Mouse (Mus musculus) intestine, postnatal 0 days (tissue): ENCODE measurements at regions not wholly inside any gene's neighbourhood (a gene's known extent, or its start where the extent isn't known, plus 50 kb on each side); places are given as distances from the start of the nearest gene placed in this dataset.

Source experiments
- ATAC-seq: fragments of 200-750 bp; cut with Nextera tagmentation; 2 replicates; pipeline ENCODE4 v1.8.0; 2017; ENCODE audit warnings: mild to moderate bottlenecking, moderate TSS enrichment, moderate library complexity
- H3K27ac ChIP-seq: fragments of 300-500 bp; sonication (generic); 2 replicates; pipeline ENCODE4 v1.5.1; 2014; ENCODE audit warnings: mild to moderate bottlenecking, low read depth, low read length, moderate library complexity
- H3K27me3 ChIP-seq: fragments of 300-500 bp; sonication (generic); replicated peaks from 2 replicates; pipeline ENCODE4 v1.6.1; 2014; ENCODE audit warnings: low read length, mixed read lengths; ENCODE audit not compliant: control insufficient read depth, insufficient read depth
- H3K36me3 ChIP-seq: fragments of 300-500 bp; sonication (generic); 2 replicates; pipeline ENCODE4 v1.6.1; 2014; ENCODE audit warnings: mild to moderate bottlenecking, moderate library complexity; ENCODE audit not compliant: control insufficient read depth, insufficient read depth
- H3K4me1 ChIP-seq: fragments of 300-500 bp; sonication (generic); replicated peaks from 2 replicates; pipeline ENCODE4 v1.6.1; 2014; ENCODE audit warnings: antibody characterized with exemption, low read length, mixed read lengths; ENCODE audit not compliant: control insufficient read depth, insufficient read depth
- H3K4me2 ChIP-seq: fragments of 300-500 bp; sonication (generic); replicated peaks from 2 replicates; pipeline ENCODE4 v1.6.1; 2014; ENCODE audit warnings: low read depth, mild to moderate bottlenecking, moderate library complexity
- H3K4me3 ChIP-seq: fragments of 300-500 bp; sonication (generic); 2 replicates; pipeline ENCODE4 v1.5.1; 2014; ENCODE audit warnings: low read depth, low read length
- H3K9ac ChIP-seq: fragments of 300-500 bp; sonication (generic); 2 replicates; pipeline ENCODE4 v1.6.1; 2014; ENCODE audit warnings: mild to moderate bottlenecking, low read depth, low read length
- H3K9me3 ChIP-seq: fragments of 300-500 bp; sonication (generic); 2 replicates; pipeline ENCODE4 v1.6.1; 2016; ENCODE audit warnings: mixed run types; ENCODE audit not compliant: control insufficient read depth
- CTCF ChIP-seq: sonication (generic); IDR thresholded peaks from 2 replicates; pipeline ENCODE4 v1.5.1; 2016; ENCODE audit warnings: low read depth, mild to moderate bottlenecking, control low read depth, antibody characterized with exemption, moderate library complexity
- WGBS: fragments of 180-500 bp; shearing (Covaris S2); extraction: QIAGEN DNeasy Blood & Tissue Kit; methylation state at CpG from one replicate; pipeline ENCODE4 v1.1.7; 2014; 5-methylcytosine and 5-hydroxymethylcytosine counted together

DNA sequence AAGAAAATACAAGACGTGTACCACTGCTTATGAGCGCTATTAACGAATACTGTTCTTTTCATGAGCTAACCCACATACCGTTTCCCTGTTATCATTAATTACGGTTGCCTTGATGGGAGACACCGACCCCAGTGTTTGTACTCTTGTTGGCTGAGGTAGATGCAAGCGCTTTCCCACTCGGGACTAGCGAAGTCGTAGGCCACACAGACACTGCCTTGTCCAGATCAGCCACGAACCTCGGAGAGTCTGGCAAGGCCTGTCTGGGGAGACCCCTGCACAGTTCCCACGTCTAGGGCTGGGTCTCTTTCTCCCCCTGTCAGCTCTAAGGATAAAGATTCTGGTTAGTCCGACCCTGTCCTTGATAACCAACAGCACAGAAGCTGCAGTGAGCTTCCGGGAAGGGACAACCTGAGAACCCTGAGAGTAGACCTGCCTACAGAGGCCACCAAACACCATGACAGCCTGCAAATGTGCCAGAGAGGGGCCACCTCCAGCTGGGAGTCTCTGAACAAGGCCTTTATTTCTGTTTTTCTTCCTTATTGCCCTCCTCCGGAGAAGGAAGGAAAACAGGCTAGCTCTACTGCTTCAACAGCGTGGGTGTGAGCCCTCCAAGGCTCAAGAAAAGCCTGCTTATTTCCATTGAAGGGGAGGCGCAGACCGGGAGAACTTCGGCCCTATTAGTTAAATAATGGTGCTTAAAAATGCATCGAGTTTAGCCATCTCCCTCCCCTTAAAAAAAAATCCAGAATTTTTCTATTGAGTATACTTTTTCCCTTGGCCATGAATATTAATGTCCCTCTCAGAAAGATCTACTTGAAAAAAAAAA, 209.8 kb downstream of the Gm26897 start:
- Histone ChIP-seq H3K27ac (no peak overlapping the region), H3K4me2 (no peak overlapping the region), H3K9me3 (no peaks in the 10 kb centered on the region), H3K9ac (no peak overlapping the region), H3K36me3 (no peaks in the 10 kb centered on the region), H3K4me3 (no peak overlapping the region), H3K27me3 (no peaks in the 10 kb centered on the region), H3K4me1 (no peaks in the 10 kb centered on the region)
- 0 out of 2 replicates have a peak, but pooled peaks have one; percentile 8 for TF ChIP-seq CTCF
- 56% methylated on average over 21 of the region's 21 CpGs for WGBS
- ATAC-seq = peak; percentile 49; the same call in 1 of the 2 replicates

DNA sequence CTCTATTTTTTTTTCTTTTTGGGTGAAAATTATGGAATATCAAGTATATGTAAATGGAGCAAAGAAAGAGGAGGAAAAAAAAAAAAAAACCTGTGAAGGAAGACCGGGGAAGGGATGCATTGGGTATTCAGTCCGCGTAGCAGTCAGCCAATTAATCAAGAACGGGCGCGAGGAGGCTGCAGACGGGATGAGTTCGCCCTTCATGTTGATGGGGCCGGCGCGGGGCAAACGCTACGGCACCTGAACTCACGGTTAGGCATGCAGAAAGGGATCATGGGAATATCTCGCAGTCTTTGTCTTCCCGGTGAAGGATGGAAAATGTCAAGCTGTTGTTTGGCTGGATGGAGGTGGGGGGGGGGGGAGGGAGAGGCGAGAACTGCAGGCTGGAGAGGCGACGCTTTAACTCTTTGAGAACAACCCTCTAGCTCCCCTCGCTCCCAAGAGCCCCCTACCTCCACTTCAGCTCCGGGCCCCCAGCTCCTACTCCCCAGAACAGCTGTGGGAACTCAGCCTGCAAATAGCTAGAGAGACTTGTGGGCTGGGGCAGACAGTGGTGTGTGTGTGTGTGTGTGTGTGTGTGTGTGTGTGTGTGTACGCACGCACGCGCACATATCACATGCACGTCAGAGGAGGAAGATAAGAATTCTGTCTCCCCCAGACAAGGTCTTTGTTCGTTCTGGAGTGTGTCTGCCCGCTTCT, 210.7 kb downstream of the Gm26897 start:
- no peaks in the 10 kb centered on the region for H3K36me3 ChIP-seq
- H3K27me3 ChIP-seq = no peaks in the 10 kb centered on the region
- WGBS = 41% methylated on average over 26 of the region's 28 CpGs
- no peak overlapping the region for H3K27ac ChIP-seq
- TF ChIP-seq CTCF = no peak
- H3K4me3 ChIP-seq = no peak overlapping the region
- no peaks in the 10 kb centered on the region for H3K4me1 ChIP-seq
- H3K9ac ChIP-seq = no peak overlapping the region
- no peak for ATAC-seq
- no peaks in the 10 kb centered on the region for H3K9me3 ChIP-seq
- H3K4me2 ChIP-seq = no peak overlapping the region; the same call in 1 of the 2 replicates

GRCm38 (mm10) chr5:111944972-111945285, 211.2 kb downstream of the Gm26897 start:
- H3K9ac ChIP-seq = no peak overlapping the region
- no peaks in the 10 kb centered on the region for H3K27me3 ChIP-seq
- no peak overlapping the region for H3K4me3 ChIP-seq
- H3K36me3 ChIP-seq = no peaks in the 10 kb centered on the region
- ATAC-seq = no peak
- no peaks in the 10 kb centered on the region for H3K4me1 ChIP-seq
- no peak for TF ChIP-seq CTCF
- 64% methylated on average over 3 of the region's 3 CpGs for WGBS
- no peak overlapping the region for H3K27ac ChIP-seq
- H3K9me3 ChIP-seq = no peaks in the 10 kb centered on the region
- no peak overlapping the region for H3K4me2 ChIP-seq

- no peak overlapping the region for H3K4me3 ChIP-seq
- no peak overlapping the region for H3K27ac ChIP-seq
- TF ChIP-seq CTCF = no peak
- H3K9me3 ChIP-seq = no peaks in the 10 kb centered on the region
- no peak for ATAC-seq
- H3K9ac ChIP-seq = no peak overlapping the region
- H3K4me1 ChIP-seq = no peaks in the 10 kb centered on the region
- H3K36me3 ChIP-seq = no peaks in the 10 kb centered on the region
- 89% methylated on average over 11 of the region's 11 CpGs for WGBS
- H3K4me2 ChIP-seq = no peak overlapping the region
- no peaks in the 10 kb centered on the region for H3K27me3 ChIP-seq
Observed at GRCm38 (mm10) chr5:111946281-111946680, 212.6 kb downstream of the Gm26897 start.

DNA sequence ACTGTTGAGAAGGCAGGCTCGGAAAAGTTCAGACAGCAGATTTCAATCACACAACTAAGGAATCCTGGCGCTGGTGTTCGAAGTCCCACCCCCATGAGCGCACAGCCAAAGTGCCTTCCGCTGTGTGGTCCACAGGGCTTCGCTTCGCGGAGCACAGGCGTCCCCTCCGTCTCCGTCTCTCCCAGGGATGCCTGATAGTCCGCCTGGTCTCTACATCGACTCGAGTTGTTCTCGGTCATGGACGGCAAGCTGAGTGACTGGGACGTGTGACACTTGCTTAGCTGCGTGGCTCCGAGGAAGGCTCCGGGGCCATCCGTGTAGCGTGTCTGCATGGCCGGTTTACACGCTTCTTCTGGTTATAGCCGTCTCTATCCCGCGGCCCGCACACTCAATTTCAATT, 224.0 kb downstream of the Gm26897 start:
- no peak for ATAC-seq
- Histone ChIP-seq H3K4me3 (no peak overlapping the region), H3K27ac (no peak overlapping the region), H3K27me3 (no peaks in the 10 kb centered on the region), H3K4me1 (no peaks in the 10 kb centered on the region), H3K9ac (no peak overlapping the region), H3K36me3 (no peaks in the 10 kb centered on the region), H3K9me3 (no peaks in the 10 kb centered on the region), H3K4me2 (no peak overlapping the region)
- WGBS = 61% methylated on average over 28 of the region's 28 CpGs
- TF ChIP-seq CTCF = no peak

DNA sequence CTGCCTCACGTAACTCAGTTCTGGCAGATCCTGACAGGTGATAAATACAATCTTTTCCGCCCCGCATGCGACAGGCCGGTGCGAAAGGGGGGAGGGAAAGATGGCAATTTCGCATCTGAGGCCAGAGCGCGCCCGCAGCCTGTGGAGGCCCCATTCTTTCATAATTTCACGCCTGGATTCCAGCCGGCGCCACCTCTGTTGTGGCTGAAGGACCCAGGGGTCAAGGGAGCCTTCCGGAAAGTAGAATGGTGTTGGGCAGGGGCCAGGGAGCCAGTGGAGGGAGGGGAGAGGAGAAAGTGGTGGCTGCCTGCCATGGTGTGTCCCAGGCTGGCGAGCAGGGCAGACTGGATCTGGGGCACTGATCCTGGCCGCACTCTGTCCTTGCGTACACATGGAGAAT, 224.5 kb downstream of the Gm26897 start:
- no peak for TF ChIP-seq CTCF
- H3K4me2 ChIP-seq = no peak overlapping the region
- no peaks in the 10 kb centered on the region for H3K36me3 ChIP-seq
- no peaks in the 10 kb centered on the region for H3K4me1 ChIP-seq
- no peaks in the 10 kb centered on the region for H3K27me3 ChIP-seq
- no peak overlapping the region for H3K27ac ChIP-seq
- ATAC-seq = no peak
- WGBS = 65% methylated on average over 17 of the region's 17 CpGs
- no peaks in the 10 kb centered on the region for H3K9me3 ChIP-seq
- no peak overlapping the region for H3K9ac ChIP-seq
- H3K4me3 ChIP-seq = no peak overlapping the region
